Mouse (Mus musculus) gastrocnemius, adult 2 months (tissue): ENCODE measurements around the gene Ech1. TPM values are rescaled to one million over a fixed set of nuclear protein-coding genes. Genes with fewer than 3 reads are reported as not detected.

Experiments used
- DNase-seq: peaks from one replicate; pipeline ENCODE4 v3.0.0; 2022
- H3K27ac ChIP-seq: fragments of 200-600 bp; 2 replicates; pipeline ENCODE4 v1.8.1; 2022; ENCODE audit warnings: mild to moderate bottlenecking
- H3K4me3 ChIP-seq: fragments of 200-600 bp; 2 replicates; pipeline ENCODE4 v1.8.1; 2022; ENCODE audit warnings: mild to moderate bottlenecking, moderate library complexity
- CTCF ChIP-seq: fragments of 200-600 bp; IDR thresholded peaks from 2 replicates; pipeline ENCODE4 v1.8.1; 2022; ENCODE audit warnings: antibody characterized with exemption, mild to moderate bottlenecking, moderate library complexity
- intact Hi-C: fragments of 180-260 bp; cut with DNase I; formaldehyde crosslinking; loops from one replicate; pipeline ENCODE4 v1.15.1; 2025
- total RNA-seq, 2 experiments: library from RNA; stranded (reverse); gene quantifications; 2 replicates each; pipeline ENCODE4 v1.2.3; 2021

Ech1 gene
- total RNA-seq, 2 experiments from 2014 or later, result 173 to 338 TPM

GRCm38 (mm10) chr7:28876099-28876498 lies 51.1 kb downstream of the Ech1 start:
- TF ChIP-seq CTCF, result no peak
- DNase-seq, result no peak
- Histone ChIP-seq H3K4me3 (no peak overlapping the region), H3K27ac (no peak overlapping the region)
- intact Hi-C loops, result no loop called here

GRCm38 (mm10) chr7:28877155-28877554 lies 52.1 kb downstream of the Ech1 start:
- Histone ChIP-seq H3K27ac (peak overlapping the region; percentile 53), H3K4me3 (no peak overlapping the region)
- DNase-seq, result no peak
- TF ChIP-seq CTCF, result no peak
- intact Hi-C loops, result no loop called here

GRCm38 (mm10) chr7:28877856-28878255 lies 52.8 kb downstream of the Ech1 start:
- intact Hi-C loops, result no loop called here
- no peak for TF ChIP-seq CTCF
- H3K27ac ChIP-seq, result peak overlapping the region; percentile 53
- no peak overlapping the region for H3K4me3 ChIP-seq
- DNase-seq, result peak; percentile 51

GRCm38 (mm10) chr7:28879606-28880005 lies 54.6 kb downstream of the Ech1 start:
- DNase-seq, result no peak
- TF ChIP-seq CTCF, result no peak
- Histone ChIP-seq H3K4me3 (no peak overlapping the region), H3K27ac (no peak overlapping the region)
- intact Hi-C loops, result no loop called here

- TF ChIP-seq CTCF, result no peak
- intact Hi-C loops, result no loop called here
- Histone ChIP-seq H3K27ac (no peak overlapping the region), H3K4me3 (no peak overlapping the region)
- DNase-seq, result no peak
Measured at GRCm38 (mm10) chr7:28880554-28880953, 55.5 kb downstream of the Ech1 start.

- DNase-seq, result no peak
- intact Hi-C loops, result no loop called here
- H3K27ac ChIP-seq, result no peak within 1 kb of the TSS
- H3K4me3 ChIP-seq, result no peak within 1 kb of the TSS
- TF ChIP-seq CTCF, result no peak
Measured at GRCm38 (mm10) chr7:28881199-28881598, 56.2 kb downstream of the Ech1 start, which contains the start of gene Capn12. Gene Capn12, plus strand, starts transcription at chr7:28881422.

Other genes with a start within 250 kb of the Ech1 start
- gene Samd4b, start 227.1 kb upstream of the Ech1 start, total RNA-seq, result 10 to 100 TPM; 13.0 to 13.1 TPM
- 1 to 10 TPM; 2.4 to 3.2 TPM for gene Pak4, start 227.0 kb upstream of the Ech1 start, total RNA-seq
- gene Acp7, start 193.9 kb upstream of the Ech1 start, total RNA-seq, result not detected
- gene Fbxo27, start 132.4 kb upstream of the Ech1 start, total RNA-seq, result under 1 TPM; 0.47 to 0.84 TPM
- gene Fbxo17, start 108.4 kb upstream of the Ech1 start, total RNA-seq, result 1 to 10 TPM; 2.5 to 4.9 TPM
- 10 to 100 TPM; 36.0 to 41.0 TPM for gene Mrps12, start 83.4 kb upstream of the Ech1 start, total RNA-seq
- gene Sars2, start 83.2 kb upstream of the Ech1 start, total RNA-seq, result 10 to 100 TPM; 11.7 to 14.7 TPM
- gene Ccer2, start 69.0 kb upstream of the Ech1 start, total RNA-seq, result not detected
- 10 to 100 TPM; 91.0 to 92.5 TPM for gene Sirt2, start 58.5 kb upstream of the Ech1 start, total RNA-seq
- 10 to 100 TPM; 27.1 to 31.3 TPM for gene Nfkbib, start 57.7 kb upstream of the Ech1 start, total RNA-seq
- under 1 TPM; 0.71 to 0.89 TPM for gene Rinl, start 36.2 kb upstream of the Ech1 start, total RNA-seq
- 100 to 1,000 TPM; 131 to 143 TPM for gene Hnrnpl, start 16.7 kb upstream of the Ech1 start, total RNA-seq
- 1 to 10 TPM; 2.6 to 7.3 TPM for gene Lgals4, start 8.6 kb downstream of the Ech1 start, total RNA-seq
- gene Lgals7, start 38.6 kb downstream of the Ech1 start, total RNA-seq, result not detected
- under 1 TPM; 0.15 to 0.28 TPM for gene Capn12, start 56.2 kb downstream of the Ech1 start, total RNA-seq
- 10 to 100 TPM; 27.1 to 40.2 TPM for gene Actn4, start 137.1 kb downstream of the Ech1 start, total RNA-seq
- 100 to 1,000 TPM; 122 to 141 TPM for gene Eif3k, start 156.6 kb downstream of the Ech1 start, total RNA-seq
- gene Map4k1, start 156.8 kb downstream of the Ech1 start, total RNA-seq, result under 1 TPM; 0.25 to 0.33 TPM